Mouse (Mus musculus): Measurements from ENCODE around the gene Drc3. TPM values are rescaled to one million over a fixed set of nuclear protein-coding genes. Genes with fewer than 3 reads are reported as not detected.

The Drc3 gene
- total and polyA plus RNA-seq, 2 experiments from 2014 or later, result 8.6 to 9.2 TPM

DNA sequence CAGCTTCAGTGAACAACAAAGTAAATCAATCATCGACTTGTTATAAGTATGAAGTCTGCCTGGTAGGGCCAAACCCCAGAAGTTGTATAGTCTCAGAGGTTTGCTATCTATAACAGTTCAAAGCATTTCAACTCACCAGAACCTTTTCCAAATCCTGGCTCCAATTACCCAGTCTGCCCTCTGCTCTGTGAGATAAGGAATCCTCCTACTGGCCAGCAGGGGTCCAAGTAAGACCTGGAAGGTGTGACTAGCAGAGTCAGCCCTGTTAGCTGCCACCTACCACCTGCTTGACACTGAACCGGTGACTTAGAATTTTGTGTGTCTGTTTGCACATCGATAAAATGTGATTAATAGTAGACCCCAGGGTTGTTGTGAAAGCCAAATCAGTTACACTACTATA, 14.1 kb downstream of the Drc3 start:
- H3K9me3 ChIP-seq (ENCODE audit: low read length), result no peaks in the 10 kb centered on the region
- 82% methylated on average over 3 of the region's 3 CpGs for WGBS
- H3K4me3 ChIP-seq (ENCODE audit: low read depth, low read length), result no peak overlapping the region
- no peak overlapping the region for H3K4me2 ChIP-seq (ENCODE audit: low read depth, low read length, poor library complexity, severe bottlenecking)
- no peaks in the 10 kb centered on the region for H3K36me3 ChIP-seq (ENCODE audit: insufficient read depth, low read length)
- no peaks in the 10 kb centered on the region for H3K27me3 ChIP-seq (ENCODE audit: insufficient read depth, low read length)
- H3K9ac ChIP-seq (replicated peaks; ENCODE audit: low read length, poor library complexity, severe bottlenecking), result no peak overlapping the region
- DNase-seq (ENCODE audit: low spot score) (no peak), ATAC-seq (ENCODE audit: low FRiP score) (no peak)
- peak; percentile 36 for TF ChIP-seq CTCF (IDR thresholded peaks at IDR 0.05)
- H3K27ac ChIP-seq (ENCODE audit: low read depth, low read length), result no peak overlapping the region
- no peaks in the 10 kb centered on the region for H3K4me1 ChIP-seq (ENCODE audit: insufficient read depth, low read length)

DNA sequence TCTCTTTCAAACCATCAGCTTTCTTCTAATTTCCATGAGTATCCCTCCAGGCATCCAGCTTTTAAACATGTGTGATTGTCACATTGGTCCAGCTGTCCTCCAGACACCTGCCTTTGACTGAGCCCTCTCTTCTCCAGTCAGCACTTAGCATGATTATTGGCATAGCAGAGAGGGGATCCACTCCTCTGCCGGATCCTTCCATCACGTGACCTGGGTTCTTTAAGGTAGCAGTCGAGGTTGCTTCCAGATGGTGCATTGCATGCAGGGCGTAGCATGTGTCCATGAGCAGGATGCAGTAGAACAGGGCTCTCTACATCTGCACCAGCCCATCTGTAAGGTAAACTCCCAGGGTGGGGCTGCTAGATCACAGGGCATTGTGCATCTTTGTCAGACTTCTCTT, 15.8 kb downstream of the Drc3 start:
- no peaks in the 10 kb centered on the region for H3K4me1 ChIP-seq (ENCODE audit: insufficient read depth, low read length)
- H3K9ac ChIP-seq (replicated peaks; ENCODE audit: low read length, poor library complexity, severe bottlenecking), result no peak overlapping the region
- no peak overlapping the region for H3K4me2 ChIP-seq (ENCODE audit: low read depth, low read length, poor library complexity, severe bottlenecking)
- no peaks in the 10 kb centered on the region for H3K36me3 ChIP-seq (ENCODE audit: insufficient read depth, low read length)
- no peaks in the 10 kb centered on the region for H3K27me3 ChIP-seq (ENCODE audit: insufficient read depth, low read length)
- no peak for TF ChIP-seq CTCF (IDR thresholded peaks at IDR 0.05)
- no peak for ATAC-seq (ENCODE audit: low FRiP score)
- H3K27ac ChIP-seq (ENCODE audit: low read depth, low read length), result no peak overlapping the region
- no peaks in the 10 kb centered on the region for H3K9me3 ChIP-seq (ENCODE audit: low read length)
- no peak overlapping the region for H3K4me3 ChIP-seq (ENCODE audit: low read depth, low read length)
- DNase-seq (ENCODE audit: low spot score), result no peak
- 74% methylated on average over 4 of the region's 4 CpGs for WGBS

DNA sequence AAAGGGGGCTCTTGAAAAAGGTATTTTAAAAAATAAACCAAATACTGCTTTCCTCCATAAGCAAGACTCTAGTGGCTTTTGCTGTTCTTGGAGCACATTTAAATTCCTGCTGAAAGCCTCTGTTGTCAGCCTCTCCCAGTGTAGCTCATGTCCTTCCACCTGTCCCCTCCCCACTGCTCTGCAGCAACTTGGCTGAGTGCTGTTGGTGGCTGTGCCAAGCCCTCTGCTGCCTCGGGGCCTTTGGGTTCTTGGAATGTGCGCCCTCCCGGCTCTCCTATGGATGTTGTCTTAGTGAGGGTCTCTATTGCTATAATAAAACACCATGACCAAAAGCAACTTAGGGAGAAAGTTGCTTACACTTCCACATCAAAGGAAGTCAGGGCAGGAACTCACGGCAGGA, 16.3 kb downstream of the Drc3 start:
- WGBS, result 63% methylated on average over 4 of the region's 4 CpGs
- TF ChIP-seq CTCF (IDR thresholded peaks at IDR 0.05), result no peak

DNA sequence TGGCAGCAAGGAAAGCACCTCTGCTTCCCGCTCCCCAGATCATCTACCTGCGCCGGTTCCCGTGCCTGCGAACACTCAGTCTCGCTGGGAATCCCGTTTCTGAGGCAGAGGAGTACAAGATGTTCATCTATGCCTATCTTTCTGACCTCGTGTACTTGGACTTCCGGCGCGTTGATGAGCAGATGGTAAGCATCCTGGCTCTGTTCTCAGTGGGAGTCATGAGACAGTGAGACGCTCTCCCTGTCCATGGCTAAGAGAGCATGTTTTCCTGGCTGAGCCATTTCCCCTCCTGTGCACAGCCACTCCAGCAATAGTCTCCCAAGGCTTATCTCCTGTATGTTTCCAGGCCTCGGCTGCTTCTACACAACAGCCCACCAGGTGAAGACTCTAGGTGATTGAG, 17.3 kb downstream of the Drc3 start:
- Histone ChIP-seq H3K27ac (ENCODE audit: low read depth, low read length) (no peak overlapping the region), H3K36me3 (ENCODE audit: insufficient read depth, low read length) (no peaks in the 10 kb centered on the region), H3K4me3 (ENCODE audit: low read depth, low read length) (no peak overlapping the region), H3K9me3 (ENCODE audit: low read length) (no peaks in the 10 kb centered on the region), H3K9ac (replicated peaks; ENCODE audit: low read length, poor library complexity, severe bottlenecking) (no peak overlapping the region), H3K27me3 (ENCODE audit: insufficient read depth, low read length) (no peaks in the 10 kb centered on the region), H3K4me2 (ENCODE audit: low read depth, low read length, poor library complexity, severe bottlenecking) (no peak overlapping the region), H3K4me1 (ENCODE audit: insufficient read depth, low read length) (no peaks in the 10 kb centered on the region)
- 90% methylated on average over 13 of the region's 13 CpGs for WGBS
- ATAC-seq (ENCODE audit: low FRiP score) (no peak), DNase-seq (ENCODE audit: low spot score) (no peak)
- no peak for TF ChIP-seq CTCF (IDR thresholded peaks at IDR 0.05)

More for the DNA sequence above, 16.3 kb downstream of the Drc3 start:
- H3K4me2 ChIP-seq (ENCODE audit: low read depth, low read length, poor library complexity, severe bottlenecking), result no peak overlapping the region
- H3K9ac ChIP-seq (replicated peaks; ENCODE audit: low read length, poor library complexity, severe bottlenecking), result no peak overlapping the region
- no peaks in the 10 kb centered on the region for H3K36me3 ChIP-seq (ENCODE audit: insufficient read depth, low read length)
- no peak overlapping the region for H3K4me3 ChIP-seq (ENCODE audit: low read depth, low read length)
- H3K27me3 ChIP-seq (ENCODE audit: insufficient read depth, low read length), result no peaks in the 10 kb centered on the region
- no peaks in the 10 kb centered on the region for H3K4me1 ChIP-seq (ENCODE audit: insufficient read depth, low read length)
- no peak overlapping the region for H3K27ac ChIP-seq (ENCODE audit: low read depth, low read length)
- ATAC-seq (ENCODE audit: low FRiP score) (no peak), DNase-seq (ENCODE audit: low spot score) (no peak)
- H3K9me3 ChIP-seq (ENCODE audit: low read length), result no peaks in the 10 kb centered on the region

DNA sequence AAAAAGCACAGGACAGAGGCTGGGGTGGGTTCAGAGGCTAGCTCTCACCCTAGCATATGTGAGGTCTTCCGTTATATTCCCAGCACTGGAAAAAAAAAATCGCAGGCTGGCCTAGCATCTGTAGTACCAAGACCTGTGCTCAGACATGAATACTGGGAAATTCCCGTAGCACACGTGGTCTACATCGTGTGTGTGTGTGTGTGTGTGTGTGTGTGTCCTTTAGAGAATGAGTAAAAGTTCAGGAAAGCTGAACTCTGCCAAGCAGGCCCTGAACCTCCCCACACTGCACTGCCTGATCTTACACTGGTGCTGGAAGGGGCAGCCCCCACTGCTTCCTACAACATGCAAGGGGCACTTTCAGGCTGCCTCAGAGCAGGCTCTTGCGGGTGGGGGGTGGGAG, 21.4 kb downstream of the Drc3 start:
- no peaks in the 10 kb centered on the region for H3K4me1 ChIP-seq (ENCODE audit: insufficient read depth, low read length)
- H3K27ac ChIP-seq (ENCODE audit: low read depth, low read length), result no peak overlapping the region
- WGBS, result 86% methylated on average over 6 of the region's 6 CpGs
- no peaks in the 10 kb centered on the region for H3K27me3 ChIP-seq (ENCODE audit: insufficient read depth, low read length)
- ATAC-seq (ENCODE audit: low FRiP score) (no peak), DNase-seq (ENCODE audit: low spot score) (no peak)
- H3K4me3 ChIP-seq (ENCODE audit: low read depth, low read length), result no peak overlapping the region
- H3K9ac ChIP-seq (replicated peaks; ENCODE audit: low read length, poor library complexity, severe bottlenecking), result no peak overlapping the region
- no peak for TF ChIP-seq CTCF (IDR thresholded peaks at IDR 0.05)
- no peaks in the 10 kb centered on the region for H3K36me3 ChIP-seq (ENCODE audit: insufficient read depth, low read length)
- no peak overlapping the region for H3K4me2 ChIP-seq (ENCODE audit: low read depth, low read length, poor library complexity, severe bottlenecking)
- H3K9me3 ChIP-seq (ENCODE audit: low read length), result no peaks in the 10 kb centered on the region

DNA sequence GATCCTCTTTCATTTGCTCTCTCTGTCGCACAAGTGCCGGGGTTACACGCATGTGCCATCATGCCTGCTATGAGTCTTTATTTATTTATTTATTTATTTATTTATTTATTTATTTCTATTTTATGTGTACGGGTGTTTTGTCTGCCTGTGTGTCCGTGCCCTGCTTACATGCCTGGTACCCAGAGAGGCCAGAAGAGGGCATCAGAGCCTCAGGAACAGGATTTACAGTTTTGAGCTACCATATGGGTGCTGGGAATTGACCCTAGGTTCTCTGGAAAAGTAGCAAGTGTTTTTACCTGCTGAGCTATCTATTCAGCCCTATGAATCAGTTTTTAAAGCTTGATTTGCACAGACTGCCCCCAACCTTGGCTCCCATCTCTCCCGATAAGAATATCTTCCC, 30.4 kb downstream of the Drc3 start:
- Histone ChIP-seq H3K4me1 (ENCODE audit: insufficient read depth, low read length) (0 out of 2 replicates have a peak, but pooled peaks cover 3% of the 10 kb centered on the region), H3K27ac (ENCODE audit: low read depth, low read length) (no peak overlapping the region), H3K4me2 (ENCODE audit: low read depth, low read length, poor library complexity, severe bottlenecking) (no peak overlapping the region), H3K36me3 (ENCODE audit: insufficient read depth, low read length) (no peaks in the 10 kb centered on the region), H3K9ac (replicated peaks; ENCODE audit: low read length, poor library complexity, severe bottlenecking) (no peak overlapping the region), H3K9me3 (ENCODE audit: low read length) (no peaks in the 10 kb centered on the region), H3K27me3 (ENCODE audit: insufficient read depth, low read length) (no peaks in the 10 kb centered on the region), H3K4me3 (ENCODE audit: low read depth, low read length) (no peak overlapping the region)
- DNase-seq (ENCODE audit: low spot score) (no peak), ATAC-seq (ENCODE audit: low FRiP score) (no peak)
- 0 out of 2 replicates have a peak, but pooled peaks have one; percentile 13 for TF ChIP-seq CTCF (IDR thresholded peaks at IDR 0.05)
- WGBS, result 92% methylated on average over 6 of the region's 6 CpGs
